Mouse (Mus musculus) macrophage (primary cell): ENCODE data around the gene Filip1. TPM values are rescaled to one million over a fixed set of nuclear protein-coding genes. Genes with fewer than 3 reads are reported as not detected.

Source experiments
- H3K27ac ChIP-seq: fragments of 350-480 bp; formaldehyde crosslinking; 2 replicates; pipeline ENCODE4 v1.9.0; 2021
- H3K36me3 ChIP-seq: fragments of 350-480 bp; formaldehyde crosslinking; 2 replicates; pipeline ENCODE4 v1.9.0; 2021; ENCODE audit errors: inconsistent target
- H3K4me3 ChIP-seq: fragments of 350-480 bp; formaldehyde crosslinking; 2 replicates; pipeline ENCODE4 v1.9.0; 2021; ENCODE audit errors: inconsistent target
- H3K79me2 ChIP-seq: fragments of 350-480 bp; formaldehyde crosslinking; 2 replicates; pipeline ENCODE4 v1.9.0; 2021; ENCODE audit errors: inconsistent target
- WGBS: methylation state at CpG from one replicate; pipeline ENCODE4 v1.1.7; 2026; ENCODE audit warnings: inconsistent platforms; ENCODE audit not compliant: missing documents; 5-methylcytosine and 5-hydroxymethylcytosine counted together
- polyA plus RNA-seq: library from polyadenylated mRNA; stranded (reverse); fragments of 250-400 nt; gene quantifications from 3 replicates; pipeline ENCODE4 v1.2.4, GENCODE M21; 2018; ENCODE audit warnings: inconsistent platforms

Gene Filip1
- polyA plus RNA-seq, 1 experiment from 2014 or later, result not detected

GRCm38 (mm10) chr9:79792841-79793835, 219.5 kb downstream of the Filip1 start, which contains the start of gene Tmem30a:
Gene Tmem30a (minus strand): TSS chr9:79793507.
- Histone ChIP-seq H3K36me3 (no peaks in the 10 kb centered on the region), H3K79me2 (peaks cover 48% of the 10 kb centered on the region), H3K27ac (peak within 1 kb of the TSS; percentile 63), H3K4me3 (peak within 1 kb of the TSS; percentile 92)
- 1% methylated on average over 90 of the region's 91 CpGs for WGBS

GRCm38 (mm10) chr9:79785794-79786085, 226.9 kb downstream of the Filip1 start:
- Histone ChIP-seq H3K36me3 (no peaks in the 10 kb centered on the region), H3K79me2 (peaks cover 99% of the 10 kb centered on the region), H3K4me3 (no peak overlapping the region), H3K27ac (no peak overlapping the region)
- whole genome bisulfite sequencing, result 83% methylated on average over 2 of the region's 2 CpGs

- no peak overlapping the region for H3K27ac ChIP-seq
- 100% methylated on average over 1 of the region's 2 CpGs for WGBS
- H3K4me3 ChIP-seq, result no peak overlapping the region
- H3K79me2 ChIP-seq, result peaks cover 99% of the 10 kb centered on the region
- H3K36me3 ChIP-seq, result no peaks in the 10 kb centered on the region
Measured at GRCm38 (mm10) chr9:79784934-79785793, 227.5 kb downstream of the Filip1 start.

- Histone ChIP-seq H3K36me3 (no peaks in the 10 kb centered on the region), H3K4me3 (no peak overlapping the region), H3K27ac (no peak overlapping the region), H3K79me2 (peaks cover 99% of the 10 kb centered on the region)
- WGBS, result 72% methylated on average over 3 of the region's 3 CpGs
Measured at GRCm38 (mm10) chr9:79784439-79784838, 228.2 kb downstream of the Filip1 start.

- H3K4me3 ChIP-seq, result no peak overlapping the region
- H3K27ac ChIP-seq, result no peak overlapping the region
- H3K79me2 ChIP-seq, result peaks cover 71% of the 10 kb centered on the region
- peaks cover 17% of the 10 kb centered on the region; the same call in 1 of the 2 replicates for H3K36me3 ChIP-seq
- 66% methylated on average over 2 of the region's 2 CpGs for WGBS
Measured at GRCm38 (mm10) chr9:79779354-79779753, 233.3 kb downstream of the Filip1 start.

- Histone ChIP-seq H3K4me3 (no peak overlapping the region), H3K79me2 (no peaks in the 10 kb centered on the region), H3K27ac (no peak overlapping the region), H3K36me3 (no peaks in the 10 kb centered on the region)
- 100% methylated on average over 5 of the region's 5 CpGs for WGBS
Measured at GRCm38 (mm10) chr9:79766991-79767545, 245.6 kb downstream of the Filip1 start.

GRCm38 (mm10) chr9:79765329-79765728, 247.3 kb downstream of the Filip1 start:
- Histone ChIP-seq H3K79me2 (no peaks in the 10 kb centered on the region), H3K36me3 (no peaks in the 10 kb centered on the region), H3K27ac (no peak overlapping the region), H3K4me3 (no peak overlapping the region)
- whole genome bisulfite sequencing, result 85% methylated on average over 4 of the region's 4 CpGs

Other genes with a start within 250 kb of the Filip1 start
- 90.8 to 105 TPM (median 97.6 TPM) in 3 replicates for gene Tmem30a, start 219.3 kb downstream of the Filip1 start, polyA plus RNA-seq
- gene Senp6, start 54.1 kb upstream of the Filip1 start, polyA plus RNA-seq, result 28.9 to 43.1 TPM (median 42.1 TPM) in 3 replicates
- 0.26 to 0.75 TPM (median 0.40 TPM) in 3 replicates for gene Myo6, start 152.2 kb upstream of the Filip1 start, polyA plus RNA-seq